Mouse (Mus musculus): Measurements from ENCODE around the gene Gm13694. TPM values are rescaled to one million over a fixed set of nuclear protein-coding genes. Genes with fewer than 3 reads are reported as not detected.

Gene Gm13694
- polyA plus RNA-seq, 1 experiment from 2014 or later = not detected

Other genes starting within 250 kb of the Gm13694 start
- 75.9 and 82.2 TPM in 2 replicates for gene Fam171b, start 166.3 kb upstream of the Gm13694 start, polyA plus RNA-seq (2015; fragmentation: Nextera tagmentation; extraction: Ambion mirVana)
- not detected in 2 replicates for gene Zswim2, start 37.7 kb upstream of the Gm13694 start, polyA plus RNA-seq (2015; fragmentation: Nextera tagmentation; extraction: Ambion mirVana)
- gene Gm13698, start 23.2 kb upstream of the Gm13694 start, polyA plus RNA-seq (2015; fragmentation: Nextera tagmentation; extraction: Ambion mirVana) = not detected in 2 replicates
- not detected in 2 replicates for gene Gm13693, start 17.4 kb upstream of the Gm13694 start, polyA plus RNA-seq (2015; fragmentation: Nextera tagmentation; extraction: Ambion mirVana)
- not detected in 2 replicates for gene Gm13695, start 11.6 kb upstream of the Gm13694 start, polyA plus RNA-seq (2015; fragmentation: Nextera tagmentation; extraction: Ambion mirVana)
- not detected in 2 replicates for gene Gm13696, start 5.8 kb upstream of the Gm13694 start, polyA plus RNA-seq (2015; fragmentation: Nextera tagmentation; extraction: Ambion mirVana)
- gene Gm13697, start 5.8 kb downstream of the Gm13694 start, polyA plus RNA-seq (2015; fragmentation: Nextera tagmentation; extraction: Ambion mirVana) = not detected in 2 replicates
- gene Gm13691, start 11.6 kb downstream of the Gm13694 start, polyA plus RNA-seq (2015; fragmentation: Nextera tagmentation; extraction: Ambion mirVana) = not detected in 2 replicates

Measured in midbrain, embryonic 15.5 days (tissue).